Mouse (Mus musculus) midbrain, embryonic 14.5 days (tissue): ENCODE data around the gene Zfp697. TPM values are rescaled to one million over a fixed set of nuclear protein-coding genes. Genes with fewer than 3 reads are reported as not detected.
A peak's percentile ranks its signal among the peaks of the same experiment; 100 is the strongest.
"Not testable (repeated sequence)": the region's sequence is repeated elsewhere in the genome, so short reads cannot be mapped to it uniquely, and the experiment has no call there.

Source experiments
- ATAC-seq: fragments of 200-750 bp; cut with Nextera tagmentation; 2 replicates; pipeline ENCODE4 v1.8.0; 2017; ENCODE audit warnings: moderate number of reproducible peaks, moderate library complexity; ENCODE audit not compliant: low FRiP score, low TSS enrichment
- DNase-seq: peaks from one replicate; pipeline ENCODE4 v3.0.0-alpha.2; 2015
- H3K27ac ChIP-seq: fragments of 300-500 bp; sonication (generic); replicated peaks from 2 replicates; pipeline ENCODE4 v1.5.1; 2014; ENCODE audit warnings: mild to moderate bottlenecking, low read depth, low read length, moderate library complexity
- H3K27me3 ChIP-seq: fragments of 300-500 bp; sonication (generic); 2 replicates; pipeline ENCODE4 v1.6.1; 2014; ENCODE audit warnings: low read length, control low read depth, mixed read lengths; ENCODE audit not compliant: control insufficient read depth, insufficient read depth
- H3K36me3 ChIP-seq: fragments of 300-500 bp; sonication (generic); 2 replicates; pipeline ENCODE4 v1.6.1; 2014; ENCODE audit warnings: low read length, control low read depth; ENCODE audit not compliant: control insufficient read depth, insufficient read depth
- H3K4me1 ChIP-seq: fragments of 300-500 bp; sonication (generic); 2 replicates; pipeline ENCODE4 v1.6.1; 2014; ENCODE audit warnings: mild to moderate bottlenecking, antibody characterized with exemption, low read length, control low read depth; ENCODE audit not compliant: control insufficient read depth, insufficient read depth
- H3K4me2 ChIP-seq: fragments of 300-500 bp; sonication (generic); 2 replicates; pipeline ENCODE4 v1.6.1; 2014; ENCODE audit warnings: mild to moderate bottlenecking, low read length, moderate library complexity
- H3K4me3 ChIP-seq: fragments of 300-500 bp; sonication (generic); replicated peaks from 2 replicates; pipeline ENCODE4 v1.5.1; 2014; ENCODE audit warnings: low read depth, low read length
- H3K9ac ChIP-seq: fragments of 300-500 bp; sonication (generic); replicated peaks from 2 replicates; pipeline ENCODE4 v1.6.1; 2014; ENCODE audit warnings: mild to moderate bottlenecking, low read length, moderate library complexity
- H3K9me3 ChIP-seq: fragments of 300-500 bp; sonication (generic); 2 replicates; pipeline ENCODE4 v1.6.1; 2016; ENCODE audit warnings: low read length, control low read depth, mixed read lengths; ENCODE audit not compliant: control insufficient read depth
- WGBS: fragments of 180-500 bp; shearing (Covaris S2); extraction: QIAGEN DNeasy Blood & Tissue Kit; methylation state at CpG from one replicate; pipeline ENCODE4 v1.1.7; 2014; 5-methylcytosine and 5-hydroxymethylcytosine counted together
- polyA plus RNA-seq: library from polyadenylated mRNA; unstranded; fragments of >200 nt; fragmentation: Nextera tagmentation; extraction: Ambion mirVana; gene quantifications from 2 replicates; pipeline ENCODE4 v1.2.1, GENCODE M21; 2014

The Zfp697 gene
- polyA plus RNA-seq, result 21.3 and 25.5 TPM in 2 replicates

GRCm38 (mm10) chr3:98382246-98382939 lies at the start of gene Zfp697:
Gene Zfp697 (plus strand): TSS chr3:98382461.
- DNase-seq, result peak; percentile 89
- H3K4me1 ChIP-seq, result peaks cover 22% of the 10 kb centered on the region
- peak; percentile 93 for ATAC-seq
- no peaks in the 10 kb centered on the region for H3K9me3 ChIP-seq
- peak within 1 kb of the TSS; percentile 79 for H3K4me2 ChIP-seq
- peak within 1 kb of the TSS; percentile 94 for H3K27ac ChIP-seq
- H3K9ac ChIP-seq, result peak within 1 kb of the TSS; percentile 94
- H3K36me3 ChIP-seq, result no peaks in the 10 kb centered on the region
- no peaks in the 10 kb centered on the region for H3K27me3 ChIP-seq
- WGBS, result under 1% methylated on average over 42 of the region's 42 CpGs
- peak within 1 kb of the TSS; percentile 90 for H3K4me3 ChIP-seq

DNA sequence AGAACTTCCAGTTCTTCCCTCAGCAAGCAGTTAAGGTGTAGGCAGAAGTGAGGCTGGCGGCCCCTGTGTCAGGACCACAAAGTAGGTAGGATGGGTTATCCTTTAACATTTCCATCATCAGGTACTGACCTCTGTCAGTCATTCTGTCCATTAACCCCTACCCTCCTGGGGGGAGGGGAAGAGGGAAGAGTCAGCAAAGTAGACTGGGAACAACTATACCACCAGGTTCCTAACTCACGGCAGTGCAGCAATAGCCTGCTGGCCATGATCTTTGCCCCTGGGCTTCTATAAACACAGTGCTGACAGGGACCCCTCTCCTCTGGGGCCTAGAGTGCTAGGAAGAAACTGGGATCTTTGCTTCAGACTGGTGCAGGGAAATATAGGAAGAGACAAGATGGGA lies 48.3 kb upstream of the Zfp697 start:
- peaks cover 24% of the 10 kb centered on the region for H3K4me1 ChIP-seq
- no peak overlapping the region for H3K4me2 ChIP-seq
- H3K36me3 ChIP-seq, result 0 out of 2 replicates have a peak, but pooled peaks cover 8% of the 10 kb centered on the region
- no peak overlapping the region for H3K4me3 ChIP-seq
- no peak overlapping the region for H3K9ac ChIP-seq
- no peak for DNase-seq
- WGBS, result 96% methylated on average over 2 of the region's 2 CpGs
- no peak overlapping the region for H3K27ac ChIP-seq
- ATAC-seq, result no peak
- no peaks in the 10 kb centered on the region for H3K27me3 ChIP-seq
- no peaks in the 10 kb centered on the region for H3K9me3 ChIP-seq

- no peaks in the 10 kb centered on the region for H3K9me3 ChIP-seq
- no peak overlapping the region for H3K27ac ChIP-seq
- H3K9ac ChIP-seq, result no peak overlapping the region
- 0 out of 2 replicates have a peak, but pooled peaks cover 8% of the 10 kb centered on the region for H3K36me3 ChIP-seq
- DNase-seq, result no peak
- H3K4me2 ChIP-seq, result no peak overlapping the region; the same call in 1 of the 2 replicates
- no peak overlapping the region for H3K4me3 ChIP-seq
- ATAC-seq, result no peak
- peaks cover 29% of the 10 kb centered on the region for H3K4me1 ChIP-seq
- no peaks in the 10 kb centered on the region for H3K27me3 ChIP-seq
Measured at GRCm38 (mm10) chr3:98335331-98335730, 46.9 kb upstream of the Zfp697 start.

- Histone ChIP-seq H3K9ac (no peak overlapping the region), H3K36me3 (0 out of 2 replicates have a peak, but pooled peaks cover 8% of the 10 kb centered on the region), H3K4me2 (peak overlapping the region; percentile 99; the same call in 1 of the 2 replicates), H3K27ac (no peak overlapping the region), H3K4me1 (peaks cover 29% of the 10 kb centered on the region), H3K4me3 (no peak overlapping the region), H3K27me3 (no peaks in the 10 kb centered on the region), H3K9me3 (no peaks in the 10 kb centered on the region)
- ATAC-seq (no peak), DNase-seq (no peak)
- WGBS, result 77% methylated on average over 7 of the region's 7 CpGs
Measured at GRCm38 (mm10) chr3:98335886-98336285, 46.4 kb upstream of the Zfp697 start.

DNA sequence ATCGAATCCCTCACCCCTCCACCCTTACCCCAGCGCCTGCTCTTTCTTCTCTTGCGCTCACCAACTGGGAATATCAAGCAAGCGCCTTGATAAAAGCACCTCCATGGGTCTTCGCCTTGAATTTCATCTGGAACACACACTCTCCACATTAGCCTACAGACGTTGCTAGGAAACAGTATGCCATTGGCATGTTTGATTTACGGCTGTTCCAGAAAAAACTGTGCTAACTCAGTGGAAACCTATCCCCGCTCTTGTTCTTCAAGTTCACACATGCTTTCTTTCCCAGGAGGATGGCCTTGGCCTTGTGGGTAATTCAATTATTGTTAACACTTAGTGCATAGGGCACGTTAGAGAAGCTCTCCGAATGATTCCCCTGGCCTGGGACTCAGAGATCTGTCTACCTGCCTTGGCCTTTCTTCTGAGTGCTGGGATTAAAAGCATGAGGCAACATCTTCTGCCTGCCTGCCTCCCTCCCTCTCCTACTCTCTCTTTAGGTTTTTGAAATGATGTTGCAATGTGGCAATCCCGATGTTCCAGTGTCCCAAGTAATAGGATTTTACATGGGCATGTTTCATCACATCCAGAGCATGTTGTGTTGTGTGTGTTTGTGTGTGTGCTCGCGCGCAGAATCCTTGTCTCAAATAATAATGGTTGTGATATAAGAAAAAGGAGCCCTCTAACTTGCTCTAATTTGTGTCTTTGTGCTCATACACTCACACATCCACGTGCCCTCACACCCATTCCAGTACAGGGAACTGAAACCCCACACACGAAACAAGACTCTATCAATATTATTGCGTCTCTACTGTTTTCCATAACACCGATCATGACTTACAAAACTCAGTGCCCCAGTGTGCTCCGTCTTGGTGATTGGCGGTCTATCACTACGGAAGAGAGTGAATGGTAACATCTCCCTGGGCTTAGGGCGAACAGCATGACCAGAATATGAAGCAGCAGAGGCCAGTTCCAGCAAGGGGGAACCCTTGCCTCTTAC lies 45.3 kb upstream of the Zfp697 start:
- Histone ChIP-seq H3K4me1 (peaks cover 29% of the 10 kb centered on the region), H3K9me3 (no peaks in the 10 kb centered on the region), H3K27ac (peak overlapping the region; percentile 17; the same call in 1 of the 2 replicates), H3K4me2 (peak overlapping the region; percentile 99), H3K9ac (no peak overlapping the region), H3K4me3 (no peak overlapping the region), H3K36me3 (0 out of 2 replicates have a peak, but pooled peaks cover 8% of the 10 kb centered on the region), H3K27me3 (no peaks in the 10 kb centered on the region)
- ATAC-seq (no peak), DNase-seq (peak; percentile 64)
- 59% methylated on average over 22 of the region's 22 CpGs for WGBS

GRCm38 (mm10) chr3:98338584-98339041 lies 43.6 kb upstream of the Zfp697 start:
- Histone ChIP-seq H3K36me3 (0 out of 2 replicates have a peak, but pooled peaks cover 2% of the 10 kb centered on the region), H3K4me2 (peak overlapping the region; percentile 99), H3K9me3 (no peaks in the 10 kb centered on the region), H3K27ac (no peak overlapping the region), H3K4me3 (peak overlapping the region; percentile 56), H3K9ac (peak overlapping the region; percentile 58), H3K27me3 (no peaks in the 10 kb centered on the region), H3K4me1 (peaks cover 29% of the 10 kb centered on the region)
- peak; percentile 63 for DNase-seq
- ATAC-seq, result 0 out of 2 replicates have a peak, but pooled peaks have one; percentile 17
- 3% methylated on average over 15 of the region's 15 CpGs for WGBS

- DNase-seq (peak; percentile 57), ATAC-seq (peak; percentile 59)
- H3K4me3 ChIP-seq, result peak overlapping the region; percentile 56
- H3K36me3 ChIP-seq, result no peaks in the 10 kb centered on the region
- no peaks in the 10 kb centered on the region for H3K9me3 ChIP-seq
- peak overlapping the region; percentile 58 for H3K9ac ChIP-seq
- peaks cover 29% of the 10 kb centered on the region for H3K4me1 ChIP-seq
- H3K4me2 ChIP-seq, result peak overlapping the region; percentile 99
- peak overlapping the region; percentile 60; the same call in 1 of the 2 replicates for H3K27ac ChIP-seq
- no peaks in the 10 kb centered on the region for H3K27me3 ChIP-seq
- under 1% methylated on average over 46 of the region's 46 CpGs for WGBS
Measured at GRCm38 (mm10) chr3:98339097-98339705, 43.1 kb upstream of the Zfp697 start.

DNA sequence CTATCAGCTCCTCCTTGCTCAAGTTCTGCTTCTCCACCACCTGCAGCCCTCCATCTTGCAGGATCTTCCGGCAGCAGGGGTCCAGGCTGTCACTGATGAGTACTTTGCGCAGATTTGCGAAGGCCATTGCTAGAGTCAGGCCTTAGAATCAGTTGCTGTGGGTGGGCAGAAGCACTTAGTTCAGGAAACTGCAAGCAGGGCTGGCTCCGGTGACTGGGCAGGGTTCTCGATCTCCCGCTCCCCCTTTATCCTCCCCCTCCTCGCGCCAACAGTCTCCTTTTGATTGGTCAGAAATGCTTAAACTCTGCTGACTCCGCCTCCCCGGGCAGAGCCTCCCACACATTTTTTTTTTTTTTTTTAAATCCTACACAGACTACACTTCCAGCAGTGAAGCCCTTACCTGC lies 42.6 kb upstream of the Zfp697 start, which contains the start of gene Phgdh:
TSS of gene Phgdh (minus strand) at position 285 of the 404 bp plus-strand sequence.
- Histone ChIP-seq H3K9ac (peak within 1 kb of the TSS; percentile 58), H3K27ac (peak within 1 kb of the TSS; percentile 60; the same call in 1 of the 2 replicates), H3K4me3 (peak within 1 kb of the TSS; percentile 56), H3K4me1 (peaks cover 29% of the 10 kb centered on the region), H3K4me2 (peak within 1 kb of the TSS; percentile 99)
- H3K27me3 ChIP-seq, H3K36me3 ChIP-seq, H3K9me3 ChIP-seq: not testable (repeated sequence)
- DNase-seq (peak; percentile 82), ATAC-seq (peak; percentile 76)
- 2% methylated on average over 10 of the region's 10 CpGs for WGBS
